Mouse (Mus musculus): ENCODE data around the gene Zfp260.
A peak's percentile ranks its signal among the peaks of the same experiment; 100 is the strongest.

DNA sequence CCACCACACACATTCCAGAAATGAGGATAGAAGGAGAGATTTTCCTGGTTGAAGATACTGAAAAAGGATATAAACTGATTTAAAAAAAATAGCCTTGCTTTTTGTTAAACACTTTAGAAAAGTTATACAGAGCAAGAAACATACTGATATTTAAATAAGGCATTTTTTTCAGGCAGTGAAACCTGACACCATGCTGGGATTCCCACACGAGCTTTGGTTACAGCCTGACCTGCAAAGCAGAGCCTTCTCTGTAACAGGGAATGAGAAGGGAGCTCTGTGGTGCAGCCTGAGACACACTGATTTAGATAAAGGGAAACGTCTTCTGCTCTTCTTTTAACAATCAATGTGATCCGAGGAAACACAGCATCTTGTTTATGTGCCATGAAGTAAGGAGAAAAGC lies 41.0 kb upstream of the Zfp260 start:
- 0 out of 2 replicates have a peak, but pooled peaks have one; percentile 32 for TF ChIP-seq ZNF384 (IDR thresholded peaks at IDR 0.05; ENCODE audit: low read depth, low read length)
- TF ChIP-seq HCFC1 (IDR thresholded peaks at IDR 0.05; ENCODE audit: borderline replicate concordance, insufficient read depth, low read length), result no peak

Data from ES-E14 (cell line).